Mouse (Mus musculus): ENCODE measurements around the gene Ppfia1. TPM values are rescaled to one million over a fixed set of nuclear protein-coding genes. Genes with fewer than 3 reads are reported as not detected.

Ppfia1 gene
- polyA plus RNA-seq, 1 experiment from 2014 or later = 38.1 TPM

GRCm38 (mm10) chr7:144577876-144578275, 24.3 kb upstream of the Ppfia1 start:
- no peaks in the 10 kb centered on the region for H3K36me3 ChIP-seq (ENCODE audit: control insufficient read depth, insufficient read depth, low read length)
- 89% methylated on average over 5 of the region's 5 CpGs for WGBS
- H3K4me3 ChIP-seq (ENCODE audit: low read depth, low read length) = no peak overlapping the region
- no peak overlapping the region for H3K4me2 ChIP-seq (replicated peaks; ENCODE audit: low read depth, low read length)
- H3K9me3 ChIP-seq (ENCODE audit: control insufficient read depth, low read length) = no peaks in the 10 kb centered on the region
- H3K27me3 ChIP-seq (ENCODE audit: control insufficient read depth, insufficient read depth, low read length) = no peaks in the 10 kb centered on the region
- no peak overlapping the region for H3K27ac ChIP-seq (ENCODE audit: low read depth, low read length)
- H3K9ac ChIP-seq (ENCODE audit: low read depth, low read length) = no peak overlapping the region
- peaks cover 6% of the 10 kb centered on the region; the same call in 1 of the 2 replicates for H3K4me1 ChIP-seq (replicated peaks; ENCODE audit: control insufficient read depth, insufficient read depth, low read length)
- ATAC-seq (ENCODE audit: low FRiP score) (no peak), DNase-seq (ENCODE audit: low spot score) (no peak)

- H3K4me1 ChIP-seq (replicated peaks; ENCODE audit: control insufficient read depth, insufficient read depth, low read length) = no peaks in the 10 kb centered on the region
- no peaks in the 10 kb centered on the region for H3K27me3 ChIP-seq (ENCODE audit: control insufficient read depth, insufficient read depth, low read length)
- DNase-seq (ENCODE audit: low spot score) (no peak), ATAC-seq (ENCODE audit: low FRiP score) (no peak)
- H3K9me3 ChIP-seq (ENCODE audit: control insufficient read depth, low read length) = no peaks in the 10 kb centered on the region
- no peaks in the 10 kb centered on the region for H3K36me3 ChIP-seq (ENCODE audit: control insufficient read depth, insufficient read depth, low read length)
- no peak overlapping the region for H3K27ac ChIP-seq (ENCODE audit: low read depth, low read length)
- H3K4me2 ChIP-seq (replicated peaks; ENCODE audit: low read depth, low read length) = no peak overlapping the region
- H3K9ac ChIP-seq (ENCODE audit: low read depth, low read length) = no peak overlapping the region
- H3K4me3 ChIP-seq (ENCODE audit: low read depth, low read length) = no peak overlapping the region
- WGBS = 88% methylated on average over 5 of the region's 5 CpGs
Measured at GRCm38 (mm10) chr7:144572234-144572633, 18.7 kb upstream of the Ppfia1 start.

- Histone ChIP-seq H3K9ac (ENCODE audit: low read depth, low read length) (no peak overlapping the region), H3K4me1 (replicated peaks; ENCODE audit: control insufficient read depth, insufficient read depth, low read length) (no peaks in the 10 kb centered on the region), H3K9me3 (ENCODE audit: control insufficient read depth, low read length) (no peaks in the 10 kb centered on the region), H3K4me3 (ENCODE audit: low read depth, low read length) (no peak overlapping the region), H3K36me3 (ENCODE audit: control insufficient read depth, insufficient read depth, low read length) (no peaks in the 10 kb centered on the region), H3K27me3 (ENCODE audit: control insufficient read depth, insufficient read depth, low read length) (no peaks in the 10 kb centered on the region), H3K27ac (ENCODE audit: low read depth, low read length) (no peak overlapping the region), H3K4me2 (replicated peaks; ENCODE audit: low read depth, low read length) (no peak overlapping the region)
- no peak for DNase-seq (ENCODE audit: low spot score)
- ATAC-seq (ENCODE audit: low FRiP score) = no peak
Measured at GRCm38 (mm10) chr7:144571598-144571997, 18.1 kb upstream of the Ppfia1 start.

- DNase-seq (ENCODE audit: low spot score) (no peak), ATAC-seq (ENCODE audit: low FRiP score) (no peak)
- Histone ChIP-seq H3K4me3 (ENCODE audit: low read depth, low read length) (no peak overlapping the region), H3K4me2 (replicated peaks; ENCODE audit: low read depth, low read length) (no peak overlapping the region), H3K9me3 (ENCODE audit: control insufficient read depth, low read length) (no peaks in the 10 kb centered on the region), H3K9ac (ENCODE audit: low read depth, low read length) (no peak overlapping the region), H3K36me3 (ENCODE audit: control insufficient read depth, insufficient read depth, low read length) (no peaks in the 10 kb centered on the region), H3K27me3 (ENCODE audit: control insufficient read depth, insufficient read depth, low read length) (0 out of 2 replicates have a peak, but pooled peaks cover 1% of the 10 kb centered on the region), H3K27ac (ENCODE audit: low read depth, low read length) (no peak overlapping the region), H3K4me1 (replicated peaks; ENCODE audit: control insufficient read depth, insufficient read depth, low read length) (no peaks in the 10 kb centered on the region)
- 88% methylated on average over 7 of the region's 7 CpGs for WGBS
Measured at GRCm38 (mm10) chr7:144569428-144569827, 15.9 kb upstream of the Ppfia1 start.

- Histone ChIP-seq H3K4me1 (replicated peaks; ENCODE audit: control insufficient read depth, insufficient read depth, low read length) (no peaks in the 10 kb centered on the region), H3K9ac (ENCODE audit: low read depth, low read length) (no peak overlapping the region), H3K36me3 (ENCODE audit: control insufficient read depth, insufficient read depth, low read length) (no peaks in the 10 kb centered on the region), H3K9me3 (ENCODE audit: control insufficient read depth, low read length) (no peaks in the 10 kb centered on the region), H3K4me2 (replicated peaks; ENCODE audit: low read depth, low read length) (no peak overlapping the region), H3K4me3 (ENCODE audit: low read depth, low read length) (no peak overlapping the region), H3K27ac (ENCODE audit: low read depth, low read length) (no peak overlapping the region), H3K27me3 (ENCODE audit: control insufficient read depth, insufficient read depth, low read length) (0 out of 2 replicates have a peak, but pooled peaks cover 2% of the 10 kb centered on the region)
- ATAC-seq (ENCODE audit: low FRiP score) = no peak
- DNase-seq (ENCODE audit: low spot score) = no peak
Measured at GRCm38 (mm10) chr7:144568091-144568490, 14.6 kb upstream of the Ppfia1 start.

- no peaks in the 10 kb centered on the region for H3K36me3 ChIP-seq (ENCODE audit: control insufficient read depth, insufficient read depth, low read length)
- ATAC-seq (ENCODE audit: low FRiP score) (no peak), DNase-seq (ENCODE audit: low spot score) (no peak)
- 78% methylated on average over 3 of the region's 3 CpGs for WGBS
- H3K4me3 ChIP-seq (ENCODE audit: low read depth, low read length) = no peak overlapping the region
- H3K9ac ChIP-seq (ENCODE audit: low read depth, low read length) = no peak overlapping the region
- H3K27ac ChIP-seq (ENCODE audit: low read depth, low read length) = no peak overlapping the region
- no peaks in the 10 kb centered on the region for H3K4me1 ChIP-seq (replicated peaks; ENCODE audit: control insufficient read depth, insufficient read depth, low read length)
- no peak overlapping the region for H3K4me2 ChIP-seq (replicated peaks; ENCODE audit: low read depth, low read length)
- H3K27me3 ChIP-seq (ENCODE audit: control insufficient read depth, insufficient read depth, low read length) = 0 out of 2 replicates have a peak, but pooled peaks cover 2% of the 10 kb centered on the region
- H3K9me3 ChIP-seq (ENCODE audit: control insufficient read depth, low read length) = no peaks in the 10 kb centered on the region
Measured at GRCm38 (mm10) chr7:144566921-144567682, 13.6 kb upstream of the Ppfia1 start.

GRCm38 (mm10) chr7:144563456-144564155, 10.1 kb upstream of the Ppfia1 start:
- 0 out of 2 replicates have a peak, but pooled peaks cover 2% of the 10 kb centered on the region for H3K27me3 ChIP-seq (ENCODE audit: control insufficient read depth, insufficient read depth, low read length)
- WGBS = 73% methylated on average over 9 of the region's 9 CpGs
- no peaks in the 10 kb centered on the region for H3K36me3 ChIP-seq (ENCODE audit: control insufficient read depth, insufficient read depth, low read length)
- ATAC-seq (ENCODE audit: low FRiP score) (no peak), DNase-seq (ENCODE audit: low spot score) (no peak)
- H3K4me1 ChIP-seq (replicated peaks; ENCODE audit: control insufficient read depth, insufficient read depth, low read length) = no peaks in the 10 kb centered on the region
- no peak overlapping the region for H3K9ac ChIP-seq (ENCODE audit: low read depth, low read length)
- H3K4me2 ChIP-seq (replicated peaks; ENCODE audit: low read depth, low read length) = no peak overlapping the region
- no peaks in the 10 kb centered on the region for H3K9me3 ChIP-seq (ENCODE audit: control insufficient read depth, low read length)
- H3K4me3 ChIP-seq (ENCODE audit: low read depth, low read length) = no peak overlapping the region
- no peak overlapping the region for H3K27ac ChIP-seq (ENCODE audit: low read depth, low read length)

GRCm38 (mm10) chr7:144562016-144562415, 8.5 kb upstream of the Ppfia1 start:
- no peak for ATAC-seq (ENCODE audit: low FRiP score)
- no peak overlapping the region for H3K4me3 ChIP-seq (ENCODE audit: low read depth, low read length)
- H3K4me2 ChIP-seq (replicated peaks; ENCODE audit: low read depth, low read length) = no peak overlapping the region
- 0% methylated on average over 3 of the region's 3 CpGs for WGBS
- H3K27ac ChIP-seq (ENCODE audit: low read depth, low read length) = no peak overlapping the region
- no peaks in the 10 kb centered on the region for H3K4me1 ChIP-seq (replicated peaks; ENCODE audit: control insufficient read depth, insufficient read depth, low read length)
- H3K27me3 ChIP-seq (ENCODE audit: control insufficient read depth, insufficient read depth, low read length) = 0 out of 2 replicates have a peak, but pooled peaks cover 2% of the 10 kb centered on the region
- H3K9me3 ChIP-seq (ENCODE audit: control insufficient read depth, low read length) = no peaks in the 10 kb centered on the region
- DNase-seq (ENCODE audit: low spot score) = peak; percentile 33
- no peaks in the 10 kb centered on the region for H3K36me3 ChIP-seq (ENCODE audit: control insufficient read depth, insufficient read depth, low read length)
- no peak overlapping the region for H3K9ac ChIP-seq (ENCODE audit: low read depth, low read length)

GRCm38 (mm10) chr7:144560594-144560993, 7.1 kb upstream of the Ppfia1 start:
- no peak overlapping the region for H3K4me2 ChIP-seq (replicated peaks; ENCODE audit: low read depth, low read length)
- H3K4me3 ChIP-seq (ENCODE audit: low read depth, low read length) = no peak overlapping the region
- H3K36me3 ChIP-seq (ENCODE audit: control insufficient read depth, insufficient read depth, low read length) = no peaks in the 10 kb centered on the region
- no peak overlapping the region for H3K9ac ChIP-seq (ENCODE audit: low read depth, low read length)
- DNase-seq (ENCODE audit: low spot score) = no peak
- H3K27ac ChIP-seq (ENCODE audit: low read depth, low read length) = no peak overlapping the region
- no peak for ATAC-seq (ENCODE audit: low FRiP score)
- 92% methylated on average over 4 of the region's 4 CpGs for WGBS
- no peaks in the 10 kb centered on the region for H3K9me3 ChIP-seq (ENCODE audit: control insufficient read depth, low read length)
- no peaks in the 10 kb centered on the region for H3K4me1 ChIP-seq (replicated peaks; ENCODE audit: control insufficient read depth, insufficient read depth, low read length)
- H3K27me3 ChIP-seq (ENCODE audit: control insufficient read depth, insufficient read depth, low read length) = peaks cover 2% of the 10 kb centered on the region; the same call in 1 of the 2 replicates
